Mouse (Mus musculus): ENCODE data around the gene Naaladl2. TPM values are rescaled to one million over a fixed set of nuclear protein-coding genes. Genes with fewer than 3 reads are reported as not detected.
"Not testable (repeated sequence)": the region's sequence is repeated elsewhere in the genome, so short reads cannot be mapped to it uniquely, and the experiment has no call there.

Naaladl2 gene
- polyA plus RNA-seq, 1 experiment from 2014 or later = not detected

DNA sequence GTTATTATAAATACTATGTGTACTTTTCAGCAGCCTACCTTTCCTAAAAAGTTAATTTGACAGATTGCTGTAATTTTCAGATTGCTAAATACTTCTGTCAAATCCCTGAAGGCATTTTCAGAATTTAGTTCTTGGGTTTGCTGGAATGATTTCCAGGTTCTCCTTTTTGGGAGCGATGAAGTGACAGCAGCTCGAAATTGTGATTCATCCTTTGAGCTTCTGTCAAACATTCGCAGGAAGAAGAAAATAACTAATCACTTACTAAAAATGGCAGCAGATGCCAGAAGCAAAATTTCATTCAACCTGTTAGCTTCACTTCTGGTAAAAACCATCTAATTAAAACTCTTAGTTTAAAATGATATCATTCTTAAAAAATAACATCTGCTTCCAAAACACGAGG is 680.1 kb downstream of the Naaladl2 start:
- Histone ChIP-seq H3K79me2 (ENCODE audit: inconsistent target) (no peaks in the 10 kb centered on the region), H3K36me3 (ENCODE audit: inconsistent target) (no peaks in the 10 kb centered on the region), H3K4me3 (ENCODE audit: inconsistent target) (no peak overlapping the region), H3K27ac (no peak overlapping the region)
- WGBS (ENCODE audit: missing documents) = 85% methylated on average over 4 of the region's 4 CpGs

DNA sequence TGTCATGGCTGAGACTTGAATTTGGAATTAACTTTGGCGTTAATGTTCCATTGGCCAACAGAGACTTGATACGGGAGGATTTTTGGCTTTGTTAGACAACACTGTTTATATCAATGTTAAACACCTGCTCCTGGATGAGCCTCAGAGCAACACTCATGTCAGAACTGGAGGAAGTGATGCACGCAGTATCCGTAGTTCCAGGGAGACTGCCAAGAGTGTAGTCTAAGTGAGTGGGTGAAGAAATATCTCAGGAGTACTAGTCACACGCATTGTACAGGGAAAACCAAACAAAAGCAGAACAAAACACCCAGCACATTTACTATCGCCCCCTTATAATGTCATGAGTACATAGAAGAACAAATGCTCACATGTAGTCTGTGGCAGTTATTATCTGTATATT is 703.4 kb downstream of the Naaladl2 start:
- Histone ChIP-seq H3K79me2 (ENCODE audit: inconsistent target) (no peaks in the 10 kb centered on the region), H3K27ac (no peak overlapping the region), H3K4me3 (ENCODE audit: inconsistent target) (no peak overlapping the region), H3K36me3 (ENCODE audit: inconsistent target) (no peaks in the 10 kb centered on the region)
- WGBS (ENCODE audit: missing documents) = 90% methylated on average over 6 of the region's 6 CpGs

DNA sequence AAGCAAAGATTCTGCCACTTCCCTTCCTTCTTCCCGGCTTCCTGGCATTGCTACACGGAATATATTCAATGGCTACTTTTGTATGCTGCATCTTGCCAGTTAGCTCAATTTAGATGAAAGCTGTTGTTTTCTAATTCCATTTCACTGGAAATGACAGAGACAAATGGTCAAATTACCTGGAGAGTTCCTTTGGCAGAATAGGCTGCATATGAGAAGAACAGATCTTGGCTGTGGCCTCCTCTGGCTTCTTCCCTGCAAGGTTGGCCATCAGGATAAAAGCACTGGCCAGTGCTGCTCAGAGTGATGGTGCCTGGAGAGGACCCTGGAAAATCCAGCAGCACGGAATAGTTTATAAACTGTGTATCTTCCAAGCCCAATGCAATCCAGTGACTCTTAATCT is 711.3 kb downstream of the Naaladl2 start:
- no peaks in the 10 kb centered on the region for H3K79me2 ChIP-seq (ENCODE audit: inconsistent target)
- H3K27ac ChIP-seq = no peak overlapping the region
- no peaks in the 10 kb centered on the region for H3K36me3 ChIP-seq (ENCODE audit: inconsistent target)
- 72% methylated on average over 3 of the region's 3 CpGs for WGBS (ENCODE audit: missing documents)
- H3K4me3 ChIP-seq (ENCODE audit: inconsistent target) = no peak overlapping the region

DNA sequence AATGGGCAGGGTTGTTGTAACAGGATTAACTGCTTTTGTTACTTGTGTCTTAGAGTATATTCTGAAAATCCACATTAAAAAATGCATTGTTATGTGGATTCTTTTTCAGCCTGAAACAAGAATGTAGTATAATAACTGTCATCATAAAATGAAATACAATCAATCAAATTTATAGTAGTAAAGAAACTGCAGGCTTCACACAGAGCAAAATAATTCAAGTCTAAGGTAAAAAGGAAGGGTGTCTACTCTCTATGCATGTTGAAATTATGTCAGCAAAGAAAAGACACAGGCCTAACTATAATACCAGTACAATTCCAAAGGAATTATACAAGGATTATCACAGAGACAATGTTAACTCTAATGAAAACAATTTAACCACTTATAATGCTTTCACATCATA is 752.3 kb downstream of the Naaladl2 start:
- H3K4me3 ChIP-seq (ENCODE audit: inconsistent target) = no peak overlapping the region
- no peaks in the 10 kb centered on the region for H3K36me3 ChIP-seq (ENCODE audit: inconsistent target)
- H3K27ac ChIP-seq = no peak overlapping the region
- no peaks in the 10 kb centered on the region for H3K79me2 ChIP-seq (ENCODE audit: inconsistent target)

DNA sequence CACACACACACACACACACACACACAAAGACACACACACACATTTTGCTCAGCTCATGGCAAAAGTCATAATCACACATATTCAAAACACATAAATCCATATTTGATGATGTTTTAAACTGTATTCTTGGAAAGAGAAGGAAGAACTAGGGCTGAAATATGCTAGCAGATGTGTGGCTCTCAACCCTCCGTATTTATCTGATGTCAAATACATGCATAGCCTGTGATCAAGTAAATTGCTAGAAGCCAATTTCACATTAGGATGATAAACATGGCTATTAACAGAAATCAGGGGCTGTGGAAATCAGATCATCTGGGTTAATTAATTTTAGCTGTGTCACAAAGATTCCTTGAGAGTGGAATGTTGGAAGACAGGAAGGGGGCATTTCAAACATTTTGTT is 752.8 kb downstream of the Naaladl2 start:
- WGBS (ENCODE audit: missing documents) = 73% methylated on average over 1 of the region's 1 CpGs
- Histone ChIP-seq H3K4me3 (ENCODE audit: inconsistent target) (no peak overlapping the region), H3K79me2 (ENCODE audit: inconsistent target) (no peaks in the 10 kb centered on the region), H3K27ac (no peak overlapping the region), H3K36me3 (ENCODE audit: inconsistent target) (no peaks in the 10 kb centered on the region)

DNA sequence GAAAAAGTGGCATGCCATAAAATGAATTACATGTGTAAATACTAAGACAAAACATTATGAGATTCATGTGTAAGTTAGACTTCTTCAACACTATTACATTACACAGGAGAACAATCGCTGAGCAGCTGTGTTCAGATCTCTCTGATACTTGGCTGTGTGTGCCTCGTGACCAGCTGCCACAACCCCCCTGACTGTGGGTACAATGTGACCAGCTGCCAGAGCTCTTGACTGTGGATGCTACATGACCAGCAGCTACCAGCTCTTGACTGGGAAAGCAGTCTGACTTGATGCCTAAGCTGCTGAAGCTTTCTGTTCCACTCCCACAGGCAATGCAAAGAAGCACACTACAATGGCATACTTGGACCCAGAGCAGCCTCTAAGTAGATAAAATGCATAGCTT is 789.1 kb downstream of the Naaladl2 start:
- 87% methylated on average over 2 of the region's 2 CpGs for WGBS (ENCODE audit: missing documents)
- Histone ChIP-seq H3K36me3 (ENCODE audit: inconsistent target) (no peaks in the 10 kb centered on the region), H3K27ac (no peak overlapping the region), H3K4me3 (ENCODE audit: inconsistent target) (no peak overlapping the region), H3K79me2 (ENCODE audit: inconsistent target) (no peaks in the 10 kb centered on the region)

DNA sequence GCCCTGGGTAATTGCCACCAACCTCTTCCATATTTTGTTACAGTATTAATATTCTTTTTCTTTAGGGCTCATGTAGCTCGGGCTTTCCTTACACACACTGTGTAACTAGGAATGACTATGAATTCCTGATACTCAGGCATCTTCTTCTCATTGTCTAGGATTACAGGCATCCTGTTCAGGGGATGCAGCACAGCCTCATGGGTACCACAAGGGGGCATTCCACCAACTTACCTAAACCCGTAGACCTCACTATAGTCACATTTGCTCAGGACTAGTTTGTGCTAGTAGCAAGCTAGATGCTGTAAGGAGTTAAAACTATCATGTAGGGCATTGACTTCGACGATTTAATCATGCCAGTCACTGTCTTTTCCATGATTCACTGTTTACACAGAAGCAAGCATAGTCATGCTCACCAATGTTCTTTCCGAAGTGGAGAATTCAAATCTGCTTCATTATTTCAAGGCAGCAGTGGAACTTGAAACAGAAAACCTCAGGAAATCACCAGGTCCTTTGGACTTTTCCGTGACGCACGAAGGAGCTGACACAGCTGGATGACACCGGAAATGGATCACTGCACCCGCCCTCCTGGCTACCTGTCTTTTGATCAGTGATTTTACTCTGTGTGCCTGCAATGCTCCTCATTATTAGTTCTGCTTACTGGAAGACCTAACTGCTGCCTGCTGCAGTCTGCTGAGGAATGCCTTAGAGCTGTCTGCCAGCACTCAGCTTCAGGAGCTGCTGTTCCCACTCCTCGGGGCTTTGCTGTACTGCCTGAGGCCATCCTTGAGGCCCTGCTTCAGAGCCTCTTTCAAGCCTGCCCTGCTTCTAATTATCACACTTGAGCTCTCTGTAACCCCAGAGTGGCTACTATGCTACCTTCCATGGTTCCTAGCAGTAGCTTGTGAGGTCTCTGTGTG is 822.3 kb downstream of the Naaladl2 start:
- Histone ChIP-seq H3K79me2 (ENCODE audit: inconsistent target) (no peaks in the 10 kb centered on the region), H3K36me3 (ENCODE audit: inconsistent target) (no peaks in the 10 kb centered on the region), H3K4me3 (ENCODE audit: inconsistent target) (no peak overlapping the region), H3K27ac (no peak overlapping the region)
- WGBS (ENCODE audit: missing documents) = 84% methylated on average over 11 of the region's 11 CpGs

DNA sequence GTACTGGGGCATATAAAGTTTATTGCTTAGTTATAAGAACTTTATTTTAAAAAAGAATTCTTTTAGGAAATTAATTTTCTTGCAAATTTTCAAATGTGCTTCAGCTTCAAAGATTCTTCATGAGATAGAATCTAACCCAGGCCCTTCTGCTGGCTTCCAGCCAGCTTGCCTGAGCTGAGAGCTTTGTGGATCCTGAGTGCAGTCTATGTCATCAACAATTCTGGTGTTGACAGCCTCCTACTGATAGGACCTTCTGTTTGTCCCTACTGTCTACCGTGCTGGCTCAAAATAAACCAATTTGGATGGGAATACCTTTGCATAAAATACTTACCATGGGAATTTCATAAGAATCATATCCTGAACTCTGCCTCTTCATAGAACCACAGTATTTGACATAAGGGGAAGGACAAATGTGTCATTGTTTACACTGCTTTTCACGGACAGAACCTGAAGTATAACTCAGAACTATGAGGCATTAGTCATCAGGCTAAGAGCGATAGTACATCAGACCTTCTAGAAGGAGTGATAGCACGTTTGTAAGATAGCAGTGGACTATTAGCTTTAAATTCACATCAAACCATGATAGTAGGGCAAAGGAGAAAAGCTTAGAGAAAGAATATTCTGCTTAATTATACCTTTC is 829.3 kb downstream of the Naaladl2 start:
- no peak overlapping the region for H3K4me3 ChIP-seq (ENCODE audit: inconsistent target)
- no peaks in the 10 kb centered on the region for H3K79me2 ChIP-seq (ENCODE audit: inconsistent target)
- H3K36me3 ChIP-seq (ENCODE audit: inconsistent target) = no peaks in the 10 kb centered on the region
- 65% methylated on average over 4 of the region's 4 CpGs for WGBS (ENCODE audit: missing documents)
- no peak overlapping the region for H3K27ac ChIP-seq

DNA sequence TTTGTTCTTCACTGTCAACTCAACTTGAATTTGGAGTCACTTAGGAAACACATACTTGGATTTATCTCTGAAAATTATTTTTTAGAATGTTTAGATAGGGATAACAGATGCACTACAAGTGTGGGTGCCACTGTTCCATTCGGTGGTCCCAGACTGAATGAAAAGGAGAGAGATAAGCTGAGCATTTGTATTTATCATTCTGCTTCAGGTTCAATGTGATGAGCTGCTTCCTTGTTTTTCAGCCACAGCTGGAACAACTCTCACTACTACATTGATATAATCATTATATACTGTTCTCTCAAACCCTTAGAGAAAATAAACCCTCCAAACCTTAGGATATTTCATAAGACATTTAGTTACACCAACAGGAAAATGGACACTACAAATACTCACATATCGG is 918.6 kb downstream of the Naaladl2 start:
- Histone ChIP-seq H3K79me2 (ENCODE audit: inconsistent target) (no peaks in the 10 kb centered on the region), H3K4me3 (ENCODE audit: inconsistent target) (no peak overlapping the region), H3K27ac (no peak overlapping the region), H3K36me3 (ENCODE audit: inconsistent target) (no peaks in the 10 kb centered on the region)
- WGBS (ENCODE audit: missing documents) = 90% methylated on average over 2 of the region's 2 CpGs

DNA sequence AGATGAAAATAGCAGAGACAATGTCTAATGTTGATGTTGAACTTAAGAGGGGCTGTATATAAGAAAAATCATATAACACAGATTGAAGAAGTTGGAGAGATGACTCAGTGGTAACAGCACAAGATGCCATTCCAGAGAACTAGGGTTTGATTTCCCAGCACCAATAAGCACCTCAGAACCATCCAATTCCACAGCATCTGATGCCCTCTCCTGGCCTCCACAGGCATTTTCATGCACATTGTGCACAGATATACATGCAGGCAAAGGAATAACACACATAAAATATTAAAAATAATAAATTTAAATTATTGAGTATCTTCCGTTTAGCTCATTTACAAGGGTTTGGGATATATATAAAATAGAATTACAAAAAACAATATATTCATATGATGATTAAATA is 926.6 kb downstream of the Naaladl2 start:
- no peak overlapping the region for H3K27ac ChIP-seq
- H3K4me3 ChIP-seq (ENCODE audit: inconsistent target) = no peak overlapping the region
- no peaks in the 10 kb centered on the region for H3K79me2 ChIP-seq (ENCODE audit: inconsistent target)
- 100% methylated on average over 1 of the region's 1 CpGs for WGBS (ENCODE audit: missing documents)
- no peaks in the 10 kb centered on the region for H3K36me3 ChIP-seq (ENCODE audit: inconsistent target)

DNA sequence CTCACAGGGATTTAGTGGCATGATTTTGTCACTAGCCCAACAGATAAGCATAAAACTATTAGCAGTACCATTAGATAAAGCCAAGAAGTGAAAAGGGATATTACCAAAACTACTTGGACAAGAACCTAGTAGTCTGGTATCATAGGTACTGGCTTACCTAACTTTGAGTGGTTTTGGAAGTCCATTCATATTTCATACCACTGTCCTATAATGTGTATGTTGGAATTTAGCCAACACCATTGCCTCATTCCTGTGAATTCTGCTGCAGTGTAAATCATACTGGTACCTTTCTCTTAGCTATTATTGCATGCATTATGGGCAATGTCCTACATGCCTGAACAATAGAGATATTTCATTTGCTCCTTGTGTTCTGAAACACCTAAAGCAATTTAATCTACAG is 977.5 kb downstream of the Naaladl2 start:
- Histone ChIP-seq H3K4me3 (ENCODE audit: inconsistent target) (no peak overlapping the region), H3K27ac (no peak overlapping the region), H3K36me3 (ENCODE audit: inconsistent target) (no peaks in the 10 kb centered on the region), H3K79me2 (ENCODE audit: inconsistent target) (no peaks in the 10 kb centered on the region)

DNA sequence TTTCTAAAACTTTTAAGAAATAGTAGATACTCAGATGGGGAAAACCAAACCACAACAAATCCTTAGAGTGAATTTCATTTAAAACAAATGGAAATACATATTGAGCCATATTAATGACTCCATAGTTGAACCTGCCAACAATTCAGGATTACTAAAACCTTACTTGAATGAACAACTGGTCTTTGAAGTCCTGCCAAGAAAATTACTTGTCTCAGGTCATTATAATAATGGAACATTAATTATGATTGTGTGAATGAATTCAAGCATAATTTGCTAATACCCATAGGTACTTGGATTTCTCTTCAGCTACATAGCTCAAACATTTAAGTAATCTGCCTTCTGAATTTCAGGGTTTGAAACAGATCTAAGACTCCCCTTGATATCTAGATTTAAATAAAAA is 980.1 kb downstream of the Naaladl2 start:
- H3K36me3 ChIP-seq (ENCODE audit: inconsistent target) = no peaks in the 10 kb centered on the region
- no peak overlapping the region for H3K4me3 ChIP-seq (ENCODE audit: inconsistent target)
- H3K27ac ChIP-seq = no peak overlapping the region
- H3K79me2 ChIP-seq (ENCODE audit: inconsistent target) = no peaks in the 10 kb centered on the region

DNA sequence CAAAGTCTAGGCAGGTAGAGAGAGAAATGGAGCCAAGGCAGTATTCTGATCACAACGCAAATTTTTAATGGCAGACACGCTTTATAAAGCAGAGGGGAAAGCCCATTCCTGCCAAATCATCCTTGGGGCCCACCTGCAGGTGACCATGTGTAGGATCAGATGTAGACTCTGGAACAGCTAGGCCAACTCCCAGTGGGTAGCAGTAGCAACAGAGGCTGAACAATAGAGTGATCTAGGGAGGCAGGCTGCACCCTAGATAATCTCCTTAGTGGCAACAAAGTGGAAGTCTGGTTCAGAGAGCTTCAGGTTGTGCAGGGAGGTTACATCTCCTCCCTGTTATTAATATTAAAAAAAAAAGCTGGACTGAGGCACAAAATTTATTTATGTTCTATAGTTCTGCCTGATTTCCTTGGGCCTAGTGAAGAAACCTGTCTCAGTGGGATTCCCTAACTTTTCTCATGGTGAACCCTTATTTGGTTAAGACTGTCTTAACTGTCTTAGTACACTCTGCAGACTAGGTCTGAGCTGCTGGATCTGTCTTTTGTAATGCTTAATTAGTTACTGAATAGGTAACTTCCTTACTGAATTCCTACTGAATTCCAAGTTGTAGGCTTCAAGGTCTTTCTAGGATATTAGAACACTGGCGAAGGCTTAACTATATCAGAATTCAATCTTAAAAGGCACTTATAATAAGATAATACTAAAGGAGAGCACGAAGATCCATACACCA is 992.8 kb downstream of the Naaladl2 start:
- not testable (repeated sequence) for H3K4me3 ChIP-seq (ENCODE audit: inconsistent target); H3K27ac ChIP-seq; H3K79me2 ChIP-seq (ENCODE audit: inconsistent target); H3K36me3 ChIP-seq (ENCODE audit: inconsistent target)
- 76% methylated on average over 4 of the region's 4 CpGs for WGBS (ENCODE audit: missing documents)

DNA sequence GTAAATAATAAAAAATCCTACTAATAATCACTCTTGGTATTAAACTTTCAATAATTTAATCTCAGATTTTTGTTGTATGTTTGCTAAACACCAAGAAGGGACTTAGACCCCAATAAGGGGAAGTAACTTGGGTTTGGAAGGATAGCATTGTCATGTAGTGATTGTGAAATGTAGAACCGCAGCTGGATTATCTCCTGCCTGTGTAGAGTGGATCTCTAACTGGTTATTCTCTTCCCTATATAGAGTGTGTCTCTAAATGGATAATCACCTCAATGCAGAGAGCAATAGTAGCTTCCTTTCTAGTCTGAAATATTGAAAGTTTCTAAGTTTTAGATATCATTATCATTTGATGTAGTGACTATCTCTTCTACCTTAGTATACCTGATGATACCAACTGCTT is 1001.3 kb downstream of the Naaladl2 start:
- H3K36me3 ChIP-seq (ENCODE audit: inconsistent target) = no peaks in the 10 kb centered on the region
- 56% methylated on average over 1 of the region's 1 CpGs for WGBS (ENCODE audit: missing documents)
- no peak overlapping the region for H3K27ac ChIP-seq
- no peak overlapping the region for H3K4me3 ChIP-seq (ENCODE audit: inconsistent target)
- no peaks in the 10 kb centered on the region for H3K79me2 ChIP-seq (ENCODE audit: inconsistent target)

DNA sequence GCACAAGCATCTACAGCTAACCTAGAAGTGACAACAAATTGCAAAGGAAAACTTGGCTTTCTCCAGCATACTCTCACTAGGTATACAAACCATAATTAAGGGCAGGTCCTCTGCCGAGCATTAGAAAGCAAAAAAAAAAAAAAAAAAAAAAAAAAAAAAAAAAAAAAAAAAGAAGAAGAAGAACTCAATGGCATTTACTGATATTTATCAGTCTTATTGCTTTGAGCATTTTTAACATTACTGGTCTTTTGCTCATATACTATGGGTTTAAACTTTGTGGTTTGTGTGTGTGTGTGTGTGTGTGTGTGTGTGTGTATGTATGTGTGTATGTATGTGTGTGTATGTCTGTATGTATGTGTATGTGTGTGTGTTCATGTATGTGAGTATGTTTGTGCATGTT is 1006.1 kb downstream of the Naaladl2 start:
- 83% methylated on average over 1 of the region's 1 CpGs for WGBS (ENCODE audit: missing documents)
- H3K79me2 ChIP-seq (ENCODE audit: inconsistent target) = no peaks in the 10 kb centered on the region
- H3K27ac ChIP-seq = no peak overlapping the region
- H3K4me3 ChIP-seq (ENCODE audit: inconsistent target) = no peak overlapping the region
- no peaks in the 10 kb centered on the region for H3K36me3 ChIP-seq (ENCODE audit: inconsistent target)
